Mouse (Mus musculus) yolk sac, embryonic 10.5 days (tissue): ENCODE measurements around the gene Clptm1.
"Not testable (repeated sequence)": the region's sequence is repeated elsewhere in the genome, so short reads cannot be mapped to it uniquely, and the experiment has no call there.

Experiments
- DNase-seq: peaks from one replicate; pipeline ENCODE4 v3.0.0-alpha.2; 2017; ENCODE audit warnings: low spot score

Clptm1 gene

DNA sequence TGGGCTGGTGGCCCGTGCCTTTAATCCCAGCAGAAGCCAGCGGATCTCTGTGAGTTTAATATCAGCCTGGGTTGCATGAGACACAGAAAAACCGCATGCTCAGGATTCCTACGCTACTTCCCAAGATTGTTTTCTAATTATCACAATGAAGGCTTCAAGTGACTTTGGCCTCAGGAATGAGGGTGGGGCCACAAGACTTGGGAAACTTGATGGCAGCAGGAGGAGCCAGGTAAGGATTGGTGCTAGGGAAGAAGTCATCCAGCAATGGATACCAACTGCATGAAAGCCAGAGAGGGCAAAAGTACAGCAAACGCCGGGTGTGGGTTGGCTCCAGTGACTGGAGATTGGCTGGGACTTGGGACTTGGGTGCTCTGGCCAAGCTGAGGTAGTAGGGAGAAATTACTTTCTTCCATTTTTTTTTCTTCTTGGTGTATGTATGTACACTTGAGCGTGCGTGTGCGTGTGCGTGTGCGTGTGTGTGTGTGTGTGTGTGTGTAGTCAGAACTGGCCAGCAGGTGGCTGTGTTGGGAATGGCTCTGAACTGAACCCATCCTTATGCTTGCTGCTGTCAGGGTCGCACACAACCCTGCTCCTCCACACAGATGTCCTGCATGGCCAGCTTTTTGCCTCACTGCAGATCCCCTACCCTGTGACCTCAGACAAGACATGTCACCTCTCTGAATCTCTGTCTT is 55.0 kb downstream of the Clptm1 start:
- no peak for DNase-seq

DNA sequence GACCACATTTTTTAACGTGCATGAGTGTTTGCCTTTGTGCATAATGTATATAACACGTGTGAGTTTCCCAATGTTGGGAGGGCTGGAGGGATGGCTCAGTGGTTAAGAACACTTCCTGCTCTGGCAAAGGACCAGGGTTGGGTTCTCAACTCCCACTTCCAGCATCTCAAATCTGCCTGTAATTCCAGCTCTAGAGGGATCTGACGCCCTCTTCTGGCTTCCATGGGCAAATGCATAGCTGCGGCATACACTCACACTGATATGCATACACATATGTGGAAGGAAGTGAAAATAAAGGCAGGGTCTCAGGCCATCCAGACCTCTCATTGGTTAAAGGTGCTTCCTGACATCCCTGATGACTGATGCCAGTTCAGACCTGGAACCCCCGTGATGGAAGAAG is 57.5 kb downstream of the Clptm1 start:
- no peak for DNase-seq

DNA sequence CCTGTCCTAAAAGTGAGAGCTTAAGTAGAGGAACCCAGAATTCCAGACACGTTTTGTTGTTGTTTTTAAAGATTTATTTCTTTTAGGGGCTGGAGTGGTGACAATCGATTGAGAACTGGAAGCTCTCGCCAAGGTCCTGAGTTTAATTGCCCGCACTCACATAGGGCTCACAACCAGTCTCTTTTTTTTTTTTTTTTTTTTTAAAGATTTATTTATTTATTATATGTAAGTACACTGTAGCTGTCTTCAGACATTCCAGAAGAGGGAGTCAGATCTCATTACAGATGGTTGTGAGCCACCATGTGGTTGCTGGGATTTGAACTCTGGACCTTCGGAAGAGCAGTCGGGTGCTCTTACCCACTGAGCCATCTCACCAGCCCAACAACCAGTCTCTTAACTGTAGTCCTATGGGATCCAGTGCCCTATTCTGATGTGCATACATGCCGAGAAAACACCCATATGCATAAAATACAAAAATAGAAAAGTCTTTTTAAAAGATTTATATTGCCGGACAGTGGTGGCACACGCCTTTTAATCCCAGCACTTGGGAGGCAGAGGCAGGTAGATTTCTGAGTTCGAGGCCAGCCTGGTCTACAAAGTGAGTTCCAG is 60.1 kb downstream of the Clptm1 start:
- not testable (repeated sequence) for DNase-seq

DNA sequence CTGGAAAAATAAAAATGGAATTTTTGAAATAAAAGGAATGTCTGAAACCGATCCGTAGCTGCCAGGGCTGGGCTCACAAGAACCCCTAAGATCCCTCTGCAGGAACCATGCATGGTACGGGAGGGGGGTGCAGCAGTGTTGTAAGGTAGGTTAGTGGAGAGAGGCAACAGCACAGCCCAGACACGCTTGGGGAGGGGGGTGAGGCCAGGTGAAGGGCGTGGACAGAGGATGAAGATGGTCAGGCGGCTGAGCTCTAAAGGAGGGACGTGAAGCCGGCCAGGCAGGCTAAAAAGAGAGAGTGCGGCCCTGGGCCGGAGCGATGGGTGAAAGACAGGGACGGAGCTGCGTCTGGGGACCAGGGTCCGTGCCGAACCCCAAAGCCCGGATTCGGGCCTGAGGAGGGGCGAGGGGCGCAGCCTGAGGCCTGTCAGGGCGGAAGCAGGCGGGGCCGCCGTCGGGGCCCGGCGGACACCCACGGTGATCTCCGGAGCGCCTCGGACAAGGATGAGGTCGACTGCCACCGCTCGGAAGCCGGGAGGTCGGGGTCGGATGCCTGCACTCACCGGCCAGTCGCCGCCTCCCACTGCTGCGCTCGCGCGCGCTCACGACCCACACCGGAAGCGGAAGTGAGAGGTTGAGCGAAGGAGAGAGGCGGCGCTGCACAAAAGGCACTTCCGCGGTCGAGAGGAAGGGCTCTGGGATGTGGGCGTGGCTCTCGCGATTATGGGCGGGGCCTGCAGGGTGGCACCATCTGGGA is 60.8 kb downstream of the Clptm1 start, which contains the start of gene Clasrp:
Clasrp (minus strand) TSS at position 638 of the 757 bp plus-strand sequence.
- peak; percentile 93 for DNase-seq

DNA sequence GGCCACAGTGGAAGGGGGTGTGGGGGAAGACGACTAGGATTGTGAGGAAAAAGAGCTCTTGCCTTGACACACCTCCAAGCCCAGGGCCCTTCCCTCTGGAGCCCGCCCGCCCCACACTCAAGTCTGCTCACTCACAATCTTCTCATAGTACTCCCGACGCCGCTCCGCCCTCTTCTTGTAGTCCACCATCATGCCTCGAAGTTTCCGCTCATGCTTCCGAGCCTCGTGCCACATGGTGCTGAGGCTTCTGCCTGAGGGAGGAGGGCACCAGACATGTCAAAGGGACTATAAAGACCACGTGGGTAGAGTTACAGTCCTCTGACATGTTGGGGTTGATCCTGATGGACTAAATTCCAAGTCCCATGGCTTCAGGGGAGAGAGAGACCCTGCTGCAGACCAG is 61.8 kb downstream of the Clptm1 start:
- no peak for DNase-seq

DNA sequence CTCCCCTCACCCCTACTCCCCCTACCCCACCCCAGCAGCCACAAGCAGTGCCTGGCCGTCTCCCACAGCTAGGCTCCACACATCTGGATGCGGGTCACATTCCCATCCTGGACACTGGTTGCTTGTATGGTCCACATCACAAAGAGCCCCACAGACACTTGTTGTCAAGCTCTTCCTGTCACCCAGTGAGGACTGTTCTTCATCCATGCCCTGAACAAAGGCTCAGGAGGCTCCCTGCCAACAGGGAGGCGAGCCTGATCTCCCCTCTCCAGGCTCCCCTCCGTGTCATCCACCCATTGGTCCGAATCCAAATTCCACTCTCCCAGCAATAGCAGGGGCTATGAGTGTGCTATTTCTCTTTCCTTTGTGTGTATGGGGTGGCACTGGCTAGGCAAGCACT is 64.3 kb downstream of the Clptm1 start:
- DNase-seq, result no peak

DNA sequence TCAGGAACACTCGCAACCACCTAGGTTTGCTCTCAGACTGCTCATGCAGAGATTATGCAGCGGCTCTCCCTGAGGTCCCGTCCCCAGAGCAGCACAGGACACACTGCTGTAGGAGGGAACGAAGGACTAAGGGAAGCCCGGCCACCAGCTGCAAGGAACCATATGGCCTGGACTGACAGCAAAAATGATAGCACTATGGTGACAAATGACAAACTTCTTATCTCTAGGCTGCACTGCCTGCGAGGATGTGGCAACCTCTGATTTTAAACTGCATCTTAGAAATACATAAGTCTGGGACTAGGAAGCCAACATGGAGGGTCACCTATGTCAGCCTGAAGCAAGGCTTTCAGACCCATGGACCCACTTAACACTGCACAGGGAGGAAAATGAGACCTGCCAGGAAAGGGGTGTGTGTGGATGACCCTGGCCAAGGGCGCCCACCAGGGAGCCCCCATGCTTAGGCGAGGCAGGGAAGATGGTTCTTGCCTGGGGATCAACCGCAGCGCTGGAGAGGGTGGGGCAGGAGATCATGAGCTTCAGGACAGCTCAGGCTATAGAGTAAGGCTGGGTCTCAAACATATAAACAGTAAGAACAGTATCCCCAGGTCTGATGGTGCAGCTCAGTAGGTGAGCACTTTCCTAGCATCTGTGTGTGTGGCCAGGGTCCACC is 71.6 kb downstream of the Clptm1 start:
- no peak for DNase-seq

DNA sequence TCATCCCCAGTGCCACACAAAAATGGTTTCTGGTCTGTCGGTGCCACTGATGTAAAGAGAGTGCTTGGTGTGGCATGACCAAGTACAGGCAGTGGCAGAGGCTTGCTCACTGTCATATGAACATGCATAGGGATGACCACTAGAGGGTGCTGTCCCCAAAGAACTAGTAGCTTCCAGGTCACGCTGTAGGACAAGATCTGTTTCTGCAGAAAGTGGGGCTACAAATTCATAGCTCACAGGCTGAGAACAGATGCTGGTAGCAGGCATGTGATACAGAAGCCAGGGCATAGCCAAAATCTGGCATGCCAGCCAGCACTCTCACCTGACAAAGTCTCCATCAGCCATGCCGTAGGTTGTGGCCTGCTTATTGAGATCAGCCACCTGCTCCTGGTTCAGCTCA is 74.9 kb downstream of the Clptm1 start:
- DNase-seq, result peak; percentile 59

DNA sequence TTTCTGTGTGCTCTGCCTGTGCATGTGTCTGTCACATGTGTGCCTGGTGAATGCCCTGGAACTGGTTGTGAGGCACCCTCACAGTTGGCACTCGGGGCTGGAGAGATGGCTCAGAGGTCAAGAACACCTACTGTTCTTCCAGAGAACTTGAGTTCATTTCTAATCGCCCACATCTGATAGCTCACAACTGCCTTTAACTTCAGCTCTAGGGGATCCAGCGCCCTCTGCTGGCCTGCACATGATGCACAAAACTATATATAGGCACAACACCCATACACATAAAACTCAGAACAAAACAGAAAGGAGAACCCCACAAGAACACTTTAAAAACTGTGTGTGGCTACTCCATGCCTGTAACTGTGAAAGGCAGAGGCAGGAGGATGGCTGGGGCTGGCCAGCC is 75.6 kb downstream of the Clptm1 start:
- DNase-seq, result peak; percentile 37

DNA sequence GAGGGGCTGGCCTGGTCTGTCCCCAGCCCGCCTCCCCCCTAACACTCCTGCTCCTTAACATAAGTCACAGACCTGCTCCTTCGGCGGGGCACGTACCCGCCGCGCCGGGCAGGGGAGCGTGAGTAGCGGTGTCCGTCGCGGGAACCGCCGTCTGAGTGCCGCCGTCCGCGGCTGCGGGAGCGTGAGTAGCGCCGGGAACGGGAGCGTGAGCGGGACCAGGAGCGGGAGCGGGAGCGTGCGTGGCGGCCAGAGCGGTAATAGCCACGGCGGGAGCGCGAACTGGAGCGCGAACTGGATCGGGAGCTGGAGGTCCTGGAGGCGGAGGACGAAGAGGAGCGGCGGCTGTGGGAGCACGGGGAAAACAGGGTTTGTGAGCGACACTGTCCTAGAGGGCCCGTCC is 78.6 kb downstream of the Clptm1 start:
- no peak for DNase-seq
